Mouse (Mus musculus): ENCODE data around the gene Lfng. TPM values are rescaled to one million over a fixed set of nuclear protein-coding genes. Genes with fewer than 3 reads are reported as not detected.

The Lfng gene
- polyA plus RNA-seq, 1 experiment from 2014 or later: 32.3 TPM

GRCm38 (mm10) chr5:140571201-140571600 is 35.9 kb upstream of the Lfng start:
- WGBS: 59% methylated on average over 4 of the region's 4 CpGs

GRCm38 (mm10) chr5:140571673-140572072 is 35.4 kb upstream of the Lfng start:
- no peak overlapping the region for H3K9ac ChIP-seq
- no peak overlapping the region for H3K4me3 ChIP-seq (replicated peaks)
- H3K36me3 ChIP-seq: no peaks in the 10 kb centered on the region
- H3K9me3 ChIP-seq (replicated peaks): no peaks in the 10 kb centered on the region
- no peak for ATAC-seq (replicated peaks; ENCODE audit: low FRiP score)
- H3K27ac ChIP-seq: peak overlapping the region; percentile 30; the same call in 1 of the 2 replicates
- H3K4me1 ChIP-seq: peaks cover 38% of the 10 kb centered on the region
- H3K4me2 ChIP-seq: no peak overlapping the region
- 62% methylated on average over 10 of the region's 10 CpGs for WGBS
- H3K27me3 ChIP-seq: no peaks in the 10 kb centered on the region

More at GRCm38 (mm10) chr5:140571201-140571600, 35.9 kb upstream of the Lfng start:
- no peak overlapping the region for H3K9ac ChIP-seq
- no peak overlapping the region for H3K27ac ChIP-seq
- H3K36me3 ChIP-seq: no peaks in the 10 kb centered on the region
- ATAC-seq (replicated peaks; ENCODE audit: low FRiP score): no peak
- no peaks in the 10 kb centered on the region for H3K9me3 ChIP-seq (replicated peaks)
- no peak overlapping the region for H3K4me2 ChIP-seq
- H3K27me3 ChIP-seq: no peaks in the 10 kb centered on the region
- H3K4me1 ChIP-seq: peaks cover 43% of the 10 kb centered on the region
- H3K4me3 ChIP-seq (replicated peaks): no peak overlapping the region

- WGBS: 58% methylated on average over 6 of the region's 6 CpGs
- Histone ChIP-seq H3K27ac (peak overlapping the region; percentile 16; the same call in 1 of the 2 replicates), H3K9me3 (replicated peaks) (no peaks in the 10 kb centered on the region), H3K36me3 (no peaks in the 10 kb centered on the region), H3K4me2 (no peak overlapping the region), H3K4me1 (peaks cover 29% of the 10 kb centered on the region), H3K27me3 (no peaks in the 10 kb centered on the region), H3K4me3 (replicated peaks) (no peak overlapping the region), H3K9ac (no peak overlapping the region)
- no peak for ATAC-seq (replicated peaks; ENCODE audit: low FRiP score)
Observed at GRCm38 (mm10) chr5:140572611-140573010, 34.5 kb upstream of the Lfng start.

- WGBS: 58% methylated on average over 5 of the region's 5 CpGs
- no peak overlapping the region for H3K4me3 ChIP-seq (replicated peaks)
- H3K4me1 ChIP-seq: peaks cover 35% of the 10 kb centered on the region
- H3K4me2 ChIP-seq: no peak overlapping the region
- H3K36me3 ChIP-seq: no peaks in the 10 kb centered on the region
- H3K27me3 ChIP-seq: no peaks in the 10 kb centered on the region
- no peak for ATAC-seq (replicated peaks; ENCODE audit: low FRiP score)
- no peaks in the 10 kb centered on the region for H3K9me3 ChIP-seq (replicated peaks)
- H3K27ac ChIP-seq: 0 out of 2 replicates have a peak overlapping the region, but pooled peaks have one; percentile 41
- H3K9ac ChIP-seq: no peak overlapping the region
Observed at GRCm38 (mm10) chr5:140575381-140575866, 31.7 kb upstream of the Lfng start.

- Histone ChIP-seq H3K9ac (no peak overlapping the region), H3K27ac (0 out of 2 replicates have a peak overlapping the region, but pooled peaks have one; percentile 45)
- 30% methylated on average over 9 of the region's 9 CpGs for WGBS
Observed at GRCm38 (mm10) chr5:140579221-140579620, 27.9 kb upstream of the Lfng start.

GRCm38 (mm10) chr5:140579771-140580170 is 27.3 kb upstream of the Lfng start:
- Histone ChIP-seq H3K36me3 (no peaks in the 10 kb centered on the region), H3K9me3 (replicated peaks) (no peaks in the 10 kb centered on the region), H3K9ac (no peak overlapping the region), H3K4me3 (replicated peaks) (no peak overlapping the region), H3K4me2 (no peak overlapping the region), H3K27ac (no peak overlapping the region), H3K4me1 (peaks cover 63% of the 10 kb centered on the region), H3K27me3 (no peaks in the 10 kb centered on the region)
- WGBS: 23% methylated on average over 6 of the region's 6 CpGs
- peak; percentile 37 for ATAC-seq (replicated peaks; ENCODE audit: low FRiP score)

More at GRCm38 (mm10) chr5:140579221-140579620, 27.9 kb upstream of the Lfng start:
- Histone ChIP-seq H3K4me2 (no peak overlapping the region), H3K9me3 (replicated peaks) (no peaks in the 10 kb centered on the region), H3K27me3 (no peaks in the 10 kb centered on the region), H3K4me1 (peaks cover 58% of the 10 kb centered on the region), H3K4me3 (replicated peaks) (no peak overlapping the region), H3K36me3 (no peaks in the 10 kb centered on the region)
- ATAC-seq (replicated peaks; ENCODE audit: low FRiP score): peak; percentile 13; the same call in 1 of the 2 replicates

- no peaks in the 10 kb centered on the region for H3K27me3 ChIP-seq
- H3K4me1 ChIP-seq: peaks cover 57% of the 10 kb centered on the region
- no peak overlapping the region for H3K9ac ChIP-seq
- peak overlapping the region; percentile 24 for H3K27ac ChIP-seq
- H3K36me3 ChIP-seq: no peaks in the 10 kb centered on the region
- H3K4me3 ChIP-seq (replicated peaks): no peak overlapping the region
- no peak overlapping the region for H3K4me2 ChIP-seq
- peak; percentile 76 for ATAC-seq (replicated peaks; ENCODE audit: low FRiP score)
- 7% methylated on average over 5 of the region's 5 CpGs for WGBS
- no peaks in the 10 kb centered on the region for H3K9me3 ChIP-seq (replicated peaks)
Observed at GRCm38 (mm10) chr5:140581569-140581968, 25.6 kb upstream of the Lfng start.

- Histone ChIP-seq H3K27ac (peak overlapping the region; percentile 24), H3K4me2 (no peak overlapping the region), H3K9me3 (replicated peaks) (no peaks in the 10 kb centered on the region), H3K27me3 (no peaks in the 10 kb centered on the region), H3K4me1 (peaks cover 61% of the 10 kb centered on the region), H3K36me3 (no peaks in the 10 kb centered on the region), H3K9ac (no peak overlapping the region), H3K4me3 (replicated peaks) (no peak overlapping the region)
- ATAC-seq (replicated peaks; ENCODE audit: low FRiP score): no peak
- WGBS: 32% methylated on average over 8 of the region's 8 CpGs
Observed at GRCm38 (mm10) chr5:140582995-140583731, 24.0 kb upstream of the Lfng start.

GRCm38 (mm10) chr5:140583732-140584368 is 23.3 kb upstream of the Lfng start:
- H3K4me1 ChIP-seq: peaks cover 56% of the 10 kb centered on the region
- no peak overlapping the region for H3K4me2 ChIP-seq
- H3K36me3 ChIP-seq: no peaks in the 10 kb centered on the region
- no peaks in the 10 kb centered on the region for H3K27me3 ChIP-seq
- H3K4me3 ChIP-seq (replicated peaks): no peak overlapping the region
- no peaks in the 10 kb centered on the region for H3K9me3 ChIP-seq (replicated peaks)
- ATAC-seq (replicated peaks; ENCODE audit: low FRiP score): 0 out of 2 replicates have a peak, but pooled peaks have one; percentile 6
- peak overlapping the region; percentile 24; the same call in 1 of the 2 replicates for H3K27ac ChIP-seq
- H3K9ac ChIP-seq: no peak overlapping the region
- 47% methylated on average over 6 of the region's 6 CpGs for whole genome bisulfite sequencing

GRCm38 (mm10) chr5:140589082-140589774 is 17.9 kb upstream of the Lfng start:
- WGBS: 83% methylated on average over 16 of the region's 16 CpGs
- Histone ChIP-seq H3K36me3 (no peaks in the 10 kb centered on the region), H3K27me3 (no peaks in the 10 kb centered on the region), H3K27ac (no peak overlapping the region), H3K4me1 (peaks cover 17% of the 10 kb centered on the region), H3K9ac (no peak overlapping the region), H3K9me3 (replicated peaks) (no peaks in the 10 kb centered on the region), H3K4me3 (replicated peaks) (no peak overlapping the region), H3K4me2 (no peak overlapping the region)
- no peak for ATAC-seq (replicated peaks; ENCODE audit: low FRiP score)

GRCm38 (mm10) chr5:140594846-140595245 is 12.3 kb upstream of the Lfng start:
- H3K4me1 ChIP-seq: peaks cover 19% of the 10 kb centered on the region
- H3K36me3 ChIP-seq: no peaks in the 10 kb centered on the region
- no peaks in the 10 kb centered on the region for H3K9me3 ChIP-seq (replicated peaks)
- no peaks in the 10 kb centered on the region for H3K27me3 ChIP-seq
- no peak overlapping the region for H3K27ac ChIP-seq
- no peak overlapping the region for H3K9ac ChIP-seq
- no peak for ATAC-seq (replicated peaks; ENCODE audit: low FRiP score)
- no peak overlapping the region for H3K4me2 ChIP-seq
- no peak overlapping the region for H3K4me3 ChIP-seq (replicated peaks)
- WGBS: 75% methylated on average over 5 of the region's 5 CpGs

GRCm38 (mm10) chr5:140596426-140596825 is 10.7 kb upstream of the Lfng start:
- Histone ChIP-seq H3K9ac (no peak overlapping the region), H3K4me1 (peaks cover 35% of the 10 kb centered on the region), H3K4me2 (no peak overlapping the region), H3K27ac (peak overlapping the region; percentile 57; the same call in 1 of the 2 replicates), H3K27me3 (no peaks in the 10 kb centered on the region), H3K36me3 (no peaks in the 10 kb centered on the region), H3K4me3 (replicated peaks) (no peak overlapping the region), H3K9me3 (replicated peaks) (no peaks in the 10 kb centered on the region)
- no peak for ATAC-seq (replicated peaks; ENCODE audit: low FRiP score)
- WGBS: 49% methylated on average over 3 of the region's 3 CpGs
